Mouse (Mus musculus) MEL (cell line): ENCODE measurements around the gene Nrxn3.

ENCODE experiments used
- CTCF ChIP-seq, 3 experiments: IDR thresholded peaks in 2 of 3; conservative IDR thresholded peaks in 1 of 3; 2 replicates each; pipeline ENCODE4 v1.5.1; 2011 to 2012; ENCODE audit warnings: low read length in 3 of 3, low read depth in 2 of 3, mild to moderate bottlenecking in 2 of 3, improper control_type of control experiment in 1 of 3, inconsistent platforms in 1 of 3, mixed read lengths in 1 of 3, moderate library complexity in 1 of 3; ENCODE audit not compliant: control insufficient read depth in 1 of 3, insufficient read depth in 1 of 3, poor library complexity in 1 of 3, severe bottlenecking in 1 of 3
- GATA1 ChIP-seq: IDR thresholded peaks from 2 replicates; pipeline ENCODE4 v1.6.1; 2011; ENCODE audit warnings: low read depth, low read length, improper control_type of control experiment
- MAZ ChIP-seq: IDR thresholded peaks from 2 replicates; pipeline ENCODE4 v1.6.1; 2012; ENCODE audit warnings: low read depth, mild to moderate bottlenecking, inconsistent platforms, low read length, improper control_type of control experiment
- USF1 ChIP-seq: IDR thresholded peaks from 2 replicates; pipeline ENCODE4 v1.6.1; 2014; ENCODE audit warnings: low read depth, mild to moderate bottlenecking, inconsistent platforms, low read length, improper control_type of control experiment, moderate library complexity

DNA sequence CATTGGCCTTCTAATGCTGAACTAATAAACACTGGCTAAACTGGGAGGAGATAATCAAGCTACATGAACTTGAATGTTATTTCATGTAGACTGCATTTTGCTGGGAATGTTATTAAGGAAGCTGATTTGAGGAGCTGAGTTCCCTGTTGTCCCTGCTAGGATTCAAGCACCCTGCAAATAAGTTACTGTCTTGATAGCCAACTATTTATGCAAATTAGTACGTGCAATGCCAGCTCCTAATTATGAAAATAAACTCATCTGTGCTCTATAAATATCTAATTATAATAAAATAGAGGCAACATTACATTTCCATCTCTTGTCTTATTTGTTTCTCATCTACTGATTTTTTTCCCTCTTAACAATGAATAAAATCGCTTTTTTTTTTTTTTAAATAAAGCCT lies 135.0 kb downstream of the Nrxn3 start:
- TF ChIP-seq GATA1 (no peak), USF1 (no peak), MAZ (no peak), CTCF (IDR thresholded peaks at IDR 0.05 in 2 of 3, conservative IDR thresholded peaks at IDR 0.05 in 1 of 3; ENCODE audit: control insufficient read depth in 1 of 3, insufficient read depth in 1 of 3, low read depth in 2 of 3, low read length in 3 of 3, poor library complexity in 1 of 3, severe bottlenecking in 1 of 3) (no peak)
